Mouse (Mus musculus) spleen, postnatal 14 days (tissue): ENCODE data around the gene Mrps34.

Source experiments
- DNase-seq, 2 experiments: peaks; one replicate each; pipeline ENCODE4 v3.0.0; 2021 to 2022; ENCODE audit warnings: low spot score in 2 of 2

Mrps34 gene

DNA sequence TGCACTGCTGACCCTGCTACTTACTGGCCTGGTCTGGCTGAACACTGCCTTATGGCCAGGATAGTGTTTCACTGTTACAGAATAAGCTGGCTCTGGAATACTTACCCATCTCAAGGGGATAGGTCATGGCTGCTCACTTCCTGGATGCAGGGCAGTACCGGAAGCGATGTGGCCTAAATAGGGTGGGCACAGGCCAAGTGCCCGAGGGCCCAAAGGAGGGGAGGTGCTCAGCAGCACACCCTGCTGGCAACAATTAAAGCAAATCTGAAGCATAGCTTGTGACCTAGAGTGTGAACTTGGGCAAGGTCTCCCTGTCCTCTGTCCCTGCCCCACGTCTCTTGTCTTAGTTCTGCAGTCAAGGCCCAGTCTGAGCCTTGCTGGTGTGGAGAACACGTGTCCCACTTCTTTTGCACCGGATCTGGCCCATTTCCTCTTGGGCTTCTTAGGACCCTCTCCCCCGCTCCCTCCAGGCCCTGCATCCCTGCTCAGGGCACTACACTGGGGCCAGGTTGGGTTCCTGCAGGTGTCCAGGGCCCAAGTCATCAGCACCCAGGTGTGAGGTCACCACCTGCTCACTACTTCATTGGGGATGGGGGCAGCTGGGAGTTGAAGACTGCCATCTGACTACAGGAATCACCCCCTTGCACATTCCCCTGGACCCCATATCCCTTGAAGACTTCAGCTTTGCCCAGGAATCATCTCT is 13.0 kb upstream of the Mrps34 start:
- peak in 1 of 2 experiments; percentile 43 for DNase-seq

DNA sequence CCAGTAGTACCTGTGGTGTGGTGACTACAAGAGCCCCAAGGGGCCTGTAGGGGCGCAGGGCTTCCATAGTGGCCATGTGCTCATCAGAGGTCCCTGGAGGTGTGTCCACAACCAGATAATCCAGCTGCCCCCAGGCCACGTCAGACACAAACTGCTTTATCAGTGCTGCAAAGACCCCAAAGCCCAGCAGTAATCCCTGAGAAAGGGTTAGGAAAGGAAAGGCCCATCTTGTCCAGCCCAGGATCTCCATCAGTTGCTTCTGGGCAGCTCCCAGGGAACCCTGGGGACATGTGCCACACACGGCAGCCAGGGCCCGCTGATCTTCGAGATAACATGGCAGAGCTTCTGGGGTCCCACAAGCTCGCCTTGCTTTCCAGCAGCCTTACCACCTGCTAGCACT is 10.5 kb upstream of the Mrps34 start:
- DNase-seq = no peak

DNA sequence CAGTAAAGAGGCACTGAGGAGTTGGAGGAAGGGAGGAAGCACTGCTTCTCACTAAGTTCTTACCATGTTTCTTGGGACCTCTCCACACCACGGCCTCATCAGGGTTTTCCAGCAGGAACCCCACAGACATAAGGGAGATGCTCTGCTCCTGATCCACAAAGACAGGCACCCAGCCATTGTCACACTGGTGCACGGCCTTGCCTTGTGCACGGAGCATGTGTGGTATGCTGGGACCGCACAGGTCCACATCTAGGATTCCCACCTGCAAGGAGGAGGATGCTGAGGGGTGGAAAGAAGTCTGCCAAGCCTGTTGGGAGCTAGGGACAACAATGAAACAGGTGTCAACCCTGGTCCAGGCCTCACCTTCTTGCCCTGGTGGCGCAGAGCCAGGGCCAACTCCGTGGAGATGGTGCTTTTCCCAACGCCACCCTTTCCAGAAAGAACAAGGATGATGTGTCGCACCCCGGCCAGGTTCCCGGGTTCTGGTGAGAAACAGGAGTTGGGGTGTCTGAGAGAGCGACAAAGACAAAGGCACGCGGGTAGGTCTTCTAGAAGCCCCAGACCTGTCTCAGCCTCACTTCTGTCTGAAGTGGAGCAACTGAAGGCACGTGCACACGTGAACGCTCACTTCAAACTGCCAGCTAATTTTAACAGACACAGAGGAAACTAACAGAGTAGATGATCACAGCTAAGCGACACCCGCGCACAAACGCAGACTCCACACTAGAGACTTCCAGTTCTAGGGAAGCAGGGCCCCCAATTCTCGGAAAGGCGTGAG is 9.4 kb upstream of the Mrps34 start:
- DNase-seq = no peak

DNA sequence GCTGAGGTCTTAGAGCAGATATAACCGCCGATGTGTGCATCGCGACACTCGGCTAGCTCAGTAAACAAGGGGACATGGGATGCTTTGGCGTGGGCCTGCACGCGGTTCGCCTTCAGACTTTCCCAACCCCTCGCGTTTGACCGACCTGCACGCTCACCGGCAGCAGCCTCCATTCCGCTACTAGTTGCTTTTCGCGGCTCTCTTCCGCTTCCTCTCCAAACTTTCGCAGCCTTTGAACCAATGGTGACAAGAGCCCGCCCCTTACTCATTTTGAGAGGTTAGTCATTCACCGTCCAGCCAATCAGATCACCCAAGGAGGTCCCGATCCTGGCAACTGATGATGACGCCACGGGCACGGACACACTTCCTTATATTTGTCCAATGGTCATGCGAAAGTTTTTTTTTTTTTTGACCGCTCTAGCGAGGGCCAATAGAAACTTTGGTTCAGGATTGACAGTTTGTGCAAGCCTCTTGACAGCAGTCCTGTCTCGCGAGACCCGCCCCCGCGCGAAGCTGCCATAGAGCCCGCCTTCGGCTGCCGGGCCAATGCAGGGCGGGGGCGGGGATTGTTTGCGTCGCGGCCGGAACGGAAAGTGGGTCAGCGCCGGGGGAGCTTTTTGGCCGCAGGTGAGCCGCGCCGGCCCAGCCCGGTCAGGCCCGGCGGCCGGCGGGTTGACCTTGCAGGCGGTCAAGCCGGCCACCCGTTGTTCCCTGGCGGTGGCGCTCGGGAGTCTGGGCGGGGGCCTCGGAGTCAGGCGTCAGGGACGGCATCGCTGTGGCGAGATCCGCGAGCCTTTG is 8.6 kb upstream of the Mrps34 start, which contains the start of the genes Nubp2 and Spsb3:
Nubp2 (minus strand) TSS at position 216 of the 798 bp plus-strand sequence.
Spsb3 (plus strand) TSS at position 510 of the 798 bp plus-strand sequence.
- DNase-seq = peak; percentile 92 to 96

DNA sequence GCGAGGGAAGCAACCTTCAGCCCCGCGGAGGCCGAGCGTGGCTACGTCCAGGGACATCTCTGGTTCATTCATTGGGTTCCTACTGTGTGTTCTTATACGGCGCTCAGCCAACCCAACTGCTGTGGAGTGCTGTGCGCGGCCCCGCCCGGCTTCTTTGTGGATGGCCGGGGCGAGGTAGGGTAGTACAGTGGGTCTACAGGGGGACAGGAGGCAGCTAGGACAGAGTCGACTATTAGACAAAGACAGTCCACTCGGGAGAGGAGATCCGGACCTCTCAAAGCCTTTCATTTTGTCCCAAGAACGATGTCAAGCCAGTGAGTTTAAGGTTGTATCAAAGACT is 8.0 kb upstream of the Mrps34 start:
- no peak for DNase-seq

DNA sequence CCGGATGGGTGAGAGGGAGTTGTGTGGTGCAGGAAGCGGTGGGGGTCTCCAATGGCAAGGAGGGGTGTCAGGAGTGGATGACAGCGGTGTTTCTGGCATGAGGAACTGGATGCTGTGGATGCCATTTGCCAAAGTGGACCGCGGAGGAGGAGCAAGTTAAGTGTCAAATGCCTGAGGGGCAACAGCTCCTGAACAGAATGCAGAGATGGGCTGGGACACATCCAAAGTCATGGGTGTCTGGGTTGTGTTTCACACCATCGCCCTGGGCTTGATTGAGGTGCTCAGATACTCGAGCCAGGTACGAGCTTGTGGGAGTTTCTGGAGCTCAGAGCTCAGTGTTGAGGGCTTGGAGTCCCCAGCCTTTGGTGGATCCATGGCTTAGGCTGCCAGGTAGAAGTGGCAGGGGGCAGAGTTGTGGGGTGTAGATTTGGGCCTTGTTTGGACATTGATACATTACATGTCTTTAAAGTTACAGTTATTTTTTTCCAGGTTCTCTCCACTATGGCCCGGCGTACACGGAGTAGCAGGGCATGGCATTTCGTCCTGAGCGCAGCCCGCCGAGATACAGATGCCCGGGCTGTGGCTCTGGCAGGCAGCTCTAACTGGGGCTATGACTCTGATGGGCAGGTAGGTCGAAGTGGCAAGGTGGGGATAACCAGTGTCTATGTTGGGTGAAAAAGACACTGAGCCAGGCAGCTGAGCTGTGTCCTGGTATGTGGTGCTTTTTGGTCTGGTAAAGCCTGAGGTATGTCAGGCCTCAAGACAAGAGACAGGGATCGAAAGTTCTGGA is 7.4 kb upstream of the Mrps34 start:
- no peak for DNase-seq

DNA sequence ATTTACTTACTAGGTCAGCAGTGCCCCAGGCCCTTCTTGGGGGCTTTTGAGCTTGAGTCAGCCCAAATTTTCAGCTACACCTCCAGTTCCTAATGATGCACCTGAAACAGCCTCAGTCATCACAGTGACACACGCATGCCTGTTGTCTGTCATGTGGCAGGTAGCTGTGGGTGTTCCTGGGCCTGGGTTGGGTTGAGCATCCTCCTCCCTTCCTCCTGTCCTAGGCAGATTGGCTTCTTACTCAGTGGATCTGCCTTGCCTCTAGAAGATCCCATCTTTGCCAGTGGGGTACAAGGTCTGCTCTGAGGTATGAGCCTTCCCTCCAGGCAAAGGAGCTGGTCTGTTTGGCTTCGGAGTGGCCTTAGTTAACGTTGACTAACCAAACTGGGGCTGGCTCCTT is 6.1 kb upstream of the Mrps34 start:
- DNase-seq = no peak

DNA sequence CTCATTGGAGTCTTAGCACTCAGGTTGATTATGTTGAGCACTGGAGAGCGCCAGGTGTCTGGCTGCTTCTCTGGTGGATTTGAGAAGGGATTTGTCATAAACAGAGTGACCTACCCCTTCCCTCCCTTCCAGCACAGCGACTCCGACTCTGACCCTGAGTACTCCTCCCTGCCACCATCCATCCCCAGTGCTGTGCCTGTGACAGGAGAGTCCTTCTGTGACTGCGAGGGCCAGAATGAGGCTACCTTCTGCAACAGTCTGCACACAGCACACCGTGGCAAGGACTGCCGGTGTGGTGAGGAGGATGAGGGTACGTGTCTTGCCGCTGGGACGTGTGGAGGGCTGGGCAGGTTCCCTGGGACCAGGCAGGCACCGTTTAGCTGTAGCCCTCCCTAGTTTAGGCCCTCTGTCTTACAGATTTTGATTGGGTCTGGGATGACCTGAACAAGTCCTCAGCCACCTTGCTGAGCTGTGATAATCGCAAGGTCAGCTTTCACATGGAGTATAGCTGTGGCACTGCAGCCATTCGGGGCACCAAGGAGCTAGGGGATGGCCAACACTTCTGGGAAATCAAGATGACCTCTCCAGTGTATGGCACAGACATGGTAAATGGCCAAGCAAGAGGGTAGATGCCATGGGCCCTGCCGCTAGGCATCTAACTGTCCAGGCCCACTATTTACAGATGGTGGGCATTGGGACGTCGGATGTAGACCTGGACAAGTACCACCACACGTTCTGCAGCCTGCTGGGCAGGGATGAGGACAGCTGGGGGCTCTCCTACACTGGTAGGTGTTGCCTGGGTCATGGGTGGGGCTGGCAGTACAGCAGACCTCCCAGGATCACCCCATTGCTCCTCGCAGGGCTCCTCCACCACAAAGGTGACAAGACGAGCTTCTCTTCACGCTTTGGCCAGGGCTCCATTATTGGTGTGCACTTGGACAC is 4.5 kb upstream of the Mrps34 start:
- no peak for DNase-seq

DNA sequence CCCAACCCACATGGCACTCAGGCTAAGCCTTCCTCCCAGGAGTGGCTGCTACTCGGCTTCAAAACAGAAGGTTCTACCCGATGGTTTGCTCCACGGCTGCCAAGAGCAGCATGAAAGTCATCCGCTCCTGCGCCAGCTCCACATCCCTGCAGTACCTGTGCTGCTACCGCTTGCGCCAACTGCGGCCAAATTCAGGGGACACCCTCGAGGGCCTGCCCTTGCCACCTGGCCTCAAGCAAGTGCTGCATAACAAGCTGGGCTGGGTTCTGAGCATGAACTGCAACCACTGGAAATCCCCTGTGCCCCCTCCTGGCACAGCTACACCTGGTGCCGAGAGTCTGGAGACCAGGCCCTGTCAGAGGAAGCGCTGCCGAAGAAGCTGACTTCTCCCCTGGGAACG is 3.6 kb upstream of the Mrps34 start:
- no peak for DNase-seq

DNA sequence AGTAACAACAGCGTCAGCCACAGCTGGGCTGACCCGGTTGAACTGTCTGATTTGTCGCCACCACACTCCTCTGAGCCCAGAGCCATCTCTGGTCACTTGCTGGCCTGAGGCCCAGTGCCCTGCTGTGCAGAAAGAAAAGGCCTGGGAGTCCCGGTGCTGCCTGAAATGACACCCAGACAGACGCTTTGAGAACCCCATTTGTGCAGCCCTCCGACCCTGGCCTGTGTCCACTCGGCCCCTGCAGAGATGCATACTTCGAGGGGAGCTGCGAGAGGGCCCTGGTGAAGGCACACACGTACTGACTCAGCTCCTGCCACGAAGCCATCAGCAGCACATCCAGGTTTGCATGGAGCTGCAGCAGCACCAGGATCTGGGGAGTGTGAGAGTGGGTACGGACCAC is 2.1 kb upstream of the Mrps34 start:
- DNase-seq = no peak

DNA sequence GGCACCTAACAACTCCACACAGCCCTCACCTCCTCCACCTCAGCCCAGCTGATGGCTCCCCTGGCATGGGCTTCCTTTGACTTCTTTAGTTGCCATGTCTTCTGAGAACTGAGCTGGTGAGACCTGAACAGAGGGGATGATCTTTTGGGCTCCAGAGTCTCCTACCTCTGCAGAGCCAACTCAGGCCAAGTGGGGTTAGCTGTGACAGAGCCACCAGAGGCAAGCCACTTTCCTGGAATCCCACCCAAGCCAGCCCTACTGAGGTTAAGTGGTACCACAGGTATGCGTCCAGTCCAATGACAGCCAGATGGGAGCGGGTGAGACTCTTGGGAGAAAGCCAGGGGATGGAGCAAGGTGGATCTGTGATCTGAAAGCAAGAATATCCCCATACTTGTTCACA is 1.6 kb upstream of the Mrps34 start:
- DNase-seq = no peak

DNA sequence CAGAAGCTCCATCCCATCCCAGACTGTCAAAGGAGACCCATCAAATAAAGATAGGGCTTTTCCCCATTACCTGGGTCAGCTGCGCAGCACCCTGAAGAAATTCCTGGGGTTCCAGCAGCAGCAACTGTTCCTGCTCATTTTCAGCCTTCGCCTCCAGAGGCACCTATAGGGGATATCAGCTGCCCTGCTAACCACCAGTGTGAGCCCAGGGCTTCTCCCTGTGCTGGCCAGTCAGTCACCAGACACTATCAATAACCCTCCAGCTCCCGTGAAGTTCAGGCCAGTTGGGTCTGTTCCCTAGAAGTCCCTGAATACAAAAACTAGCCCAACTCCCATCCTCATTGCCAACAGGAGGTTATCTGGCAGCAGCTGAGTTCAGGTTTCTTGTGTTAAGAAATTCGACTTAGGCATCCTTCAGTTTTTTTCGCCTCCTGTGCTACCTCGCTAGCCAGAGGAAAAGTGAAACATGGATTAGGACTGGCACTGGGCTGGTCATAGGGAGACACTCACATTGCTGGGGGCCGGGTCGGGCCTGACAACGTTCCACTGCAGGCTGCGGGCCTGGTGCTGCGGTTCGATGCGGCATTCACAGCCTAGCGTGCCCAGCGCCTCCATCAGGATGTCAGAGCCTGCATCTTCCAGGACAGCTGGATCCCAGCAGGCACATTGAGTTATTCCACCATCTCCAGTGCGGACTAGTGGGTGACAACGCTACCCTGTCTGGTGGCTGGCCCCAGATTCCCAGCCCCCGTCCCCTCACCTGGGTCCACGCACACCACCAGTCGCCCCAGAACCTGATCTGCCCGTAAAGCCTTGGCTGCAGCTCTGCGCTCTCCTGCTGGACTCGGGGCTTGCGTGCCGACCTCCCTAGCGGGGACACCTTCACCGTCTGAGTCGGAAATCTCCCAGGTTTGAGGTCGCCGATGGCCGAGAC is 588 bp upstream of the Mrps34 start:
- no peak for DNase-seq

DNA sequence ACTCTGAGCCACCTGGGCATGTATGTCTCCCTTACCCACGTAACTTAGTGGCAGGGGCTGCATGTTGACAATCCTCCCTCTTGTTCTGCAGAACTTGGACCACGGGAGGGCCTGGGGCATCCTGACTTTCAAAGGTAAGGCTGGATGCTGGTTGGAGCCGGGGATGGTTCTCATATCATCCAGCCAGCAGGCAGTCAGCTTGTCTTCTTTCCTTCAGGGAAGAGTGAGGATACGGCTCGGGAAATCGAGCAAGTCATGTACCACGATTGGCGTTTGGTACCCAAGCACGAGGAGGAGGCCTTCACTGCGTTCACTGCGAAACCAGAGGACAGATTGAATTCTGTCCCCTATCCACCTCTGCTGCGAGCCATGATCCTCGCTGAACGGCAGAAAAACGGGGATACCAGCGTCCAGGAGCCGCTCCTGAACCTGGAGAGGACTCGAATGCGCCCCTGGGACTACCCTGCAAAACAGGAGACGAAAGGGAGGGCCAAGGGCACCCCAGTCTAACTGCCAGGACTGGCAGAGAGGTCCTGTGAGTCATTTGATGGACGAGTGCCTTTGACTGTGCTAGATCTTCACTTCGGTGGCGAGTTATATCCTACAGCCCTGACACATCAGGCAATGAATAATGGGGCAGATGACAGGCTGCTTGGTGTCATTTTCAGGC is 790 bp downstream of the Mrps34 start:
- no peak for DNase-seq

DNA sequence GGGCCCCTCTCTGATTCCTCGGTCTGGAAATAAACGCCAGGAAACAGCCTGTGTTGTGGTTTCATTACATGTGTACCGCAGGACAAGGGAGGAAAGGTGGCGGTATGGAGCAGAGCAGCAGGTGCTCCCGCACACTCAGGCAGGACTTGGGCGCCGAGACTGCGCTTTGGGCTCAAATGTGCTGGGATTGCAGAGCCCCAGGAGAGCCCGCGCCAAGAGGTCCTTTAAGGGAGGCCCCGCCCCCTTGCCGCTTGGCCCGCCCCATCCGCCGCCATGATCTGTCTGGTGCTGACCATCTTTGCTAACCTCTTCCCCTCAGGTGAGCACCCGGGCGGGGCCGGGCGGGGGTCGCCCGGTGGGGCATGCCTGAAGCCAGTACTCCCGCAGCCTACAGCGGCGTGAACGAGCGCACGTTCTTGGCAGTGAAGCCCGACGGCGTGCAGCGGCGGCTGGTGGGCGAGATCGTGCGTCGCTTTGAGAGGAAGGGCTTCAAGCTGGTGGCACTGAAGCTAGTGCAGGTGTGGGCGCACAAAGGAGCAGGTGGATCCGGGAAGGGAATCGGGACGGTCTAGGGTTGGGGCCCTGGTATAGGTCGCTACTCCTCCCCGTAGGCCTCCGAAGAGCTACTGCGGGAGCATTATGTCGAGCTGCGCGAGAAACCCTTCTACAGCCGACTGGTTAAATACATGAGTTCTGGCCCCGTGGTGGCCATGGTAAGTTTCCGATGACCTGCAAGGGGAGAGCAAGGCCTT is 1.5 kb downstream of the Mrps34 start, which contains the start of gene Nme3:
Nme3 (plus strand) TSS at position 260 of the 752 bp plus-strand sequence.
- DNase-seq = peak; percentile 69 to 74

DNA sequence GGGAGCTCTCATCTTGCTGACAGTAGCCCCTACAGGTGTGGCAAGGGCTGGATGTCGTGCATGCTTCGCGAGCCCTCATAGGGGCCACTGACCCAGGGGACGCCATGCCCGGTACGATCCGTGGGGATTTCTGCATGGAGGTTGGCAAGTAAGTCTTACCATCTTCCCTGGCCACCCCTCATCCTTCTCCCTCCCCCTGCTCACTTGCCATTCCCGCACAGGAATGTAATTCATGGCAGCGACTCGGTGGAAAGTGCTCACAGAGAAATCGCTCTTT is 2.0 kb downstream of the Mrps34 start:
- DNase-seq = no peak

DNA sequence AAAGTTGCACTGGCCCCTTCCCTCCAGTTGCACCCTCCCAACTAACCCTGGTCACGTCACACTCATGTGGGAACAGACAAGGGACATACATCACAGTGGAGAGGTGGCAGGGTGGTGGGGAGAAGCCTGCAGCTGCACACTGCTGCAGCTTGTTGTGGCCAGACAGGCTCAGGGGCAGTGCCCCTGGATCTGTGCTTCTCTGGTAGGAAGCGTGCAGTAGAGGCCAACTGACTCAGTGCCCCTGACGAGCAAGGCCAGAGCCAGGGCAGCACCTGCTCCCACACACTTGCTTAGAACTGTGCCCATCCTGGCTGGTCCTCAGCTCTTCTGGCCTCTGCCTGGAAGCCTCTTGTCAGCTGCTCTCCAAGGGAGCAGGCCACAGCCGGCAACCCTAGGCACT is 2.7 kb downstream of the Mrps34 start:
- DNase-seq = no peak

DNA sequence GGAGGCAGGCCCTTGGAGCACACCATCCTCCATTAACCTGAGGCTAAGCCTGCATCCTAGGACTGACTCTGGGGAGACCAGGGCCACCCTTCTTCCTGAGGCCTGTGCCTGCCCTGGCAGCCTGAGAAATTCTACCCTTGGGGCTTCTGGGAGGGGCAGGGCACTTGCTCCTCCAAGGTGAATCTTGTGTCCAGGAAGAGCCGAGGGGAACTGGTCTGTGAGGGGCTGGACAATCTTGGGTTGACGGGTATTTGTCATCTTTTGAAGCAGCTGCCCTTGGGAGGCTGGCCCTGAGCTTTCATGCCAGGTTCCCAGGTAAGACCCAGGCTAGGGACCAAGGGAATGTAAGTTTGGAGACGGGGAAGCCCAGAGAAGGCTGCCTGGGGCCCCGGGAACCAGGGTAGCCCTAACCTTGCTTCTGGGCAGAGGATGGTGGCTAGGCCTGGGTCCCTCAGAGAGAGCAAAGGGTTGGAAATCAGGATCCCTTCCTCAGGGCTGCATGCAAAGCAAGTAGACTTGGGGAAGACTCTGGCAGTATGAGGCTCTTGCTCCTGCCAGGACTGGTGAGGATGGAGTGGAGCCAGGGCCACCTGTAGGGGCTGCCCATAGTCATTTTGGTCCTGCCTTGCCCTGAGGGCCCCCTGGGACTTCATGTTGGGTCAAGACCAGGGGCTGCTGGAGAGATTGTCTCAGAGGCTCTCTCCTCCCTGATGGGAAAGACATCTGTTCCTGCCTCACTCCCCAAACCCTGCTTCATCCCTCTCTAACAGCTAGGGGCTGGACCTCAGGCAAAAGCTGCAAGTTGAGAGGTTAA is 3.3 kb downstream of the Mrps34 start:
- DNase-seq = no peak
